Mouse (Mus musculus) erythroblast, embryonic 14.5 days (primary cell): Measurements from ENCODE around the gene Ifngr2. TPM values are rescaled to one million over a fixed set of nuclear protein-coding genes. Genes with fewer than 3 reads are reported as not detected.

Source experiments
- H3K27me3 ChIP-seq: 2 replicates; pipeline ENCODE4 v1.6.1; 2012; ENCODE audit warnings: inconsistent platforms; ENCODE audit not compliant: control insufficient read depth
- H3K36me3 ChIP-seq: 2 replicates; pipeline ENCODE4 v1.6.1; 2012; ENCODE audit warnings: mild to moderate bottlenecking, inconsistent platforms; ENCODE audit not compliant: control insufficient read depth
- H3K4me1 ChIP-seq: 2 replicates; pipeline ENCODE4 v1.6.1; 2012; ENCODE audit warnings: inconsistent platforms; ENCODE audit not compliant: control insufficient read depth
- H3K4me3 ChIP-seq: replicated peaks from 2 replicates; pipeline ENCODE3; 2012; ENCODE audit warnings: moderate library complexity, mild to moderate bottlenecking, inconsistent platforms
- H3K9me3 ChIP-seq: 2 replicates; pipeline ENCODE4 v1.6.1; 2012; ENCODE audit warnings: low read length, inconsistent platforms, mixed read lengths; ENCODE audit not compliant: control insufficient read depth
- GATA1 ChIP-seq: IDR thresholded peaks from 2 replicates; pipeline ENCODE4 v1.6.1; 2012; ENCODE audit warnings: low read length, inconsistent platforms, mixed read lengths
- TAL1 ChIP-seq: IDR thresholded peaks from 3 replicates; pipeline ENCODE4 v1.6.1; 2012; ENCODE audit warnings: low read length, inconsistent platforms, mixed read lengths
- polyA plus RNA-seq: library from polyadenylated mRNA; stranded (reverse); fragments of >175 nt; gene quantifications from 2 replicates; pipeline ENCODE4 v1.2.3, GENCODE M21; 2012

Ifngr2 gene
- polyA plus RNA-seq, 1 experiment, result 0.28 TPM

GRCm38 (mm10) chr16:91568960-91569359 is 22.1 kb downstream of the Ifngr2 start:
- no peak overlapping the region for H3K4me3 ChIP-seq
- peaks cover 7% of the 10 kb centered on the region for H3K36me3 ChIP-seq
- TF ChIP-seq TAL1 (no peak), GATA1 (no peak)
- peaks cover 8% of the 10 kb centered on the region; the same call in 1 of the 2 replicates for H3K27me3 ChIP-seq
- H3K9me3 ChIP-seq, result no peaks in the 10 kb centered on the region
- H3K4me1 ChIP-seq, result peaks cover 24% of the 10 kb centered on the region

- H3K27me3 ChIP-seq, result peaks cover 8% of the 10 kb centered on the region; the same call in 1 of the 2 replicates
- TF ChIP-seq GATA1 (no peak), TAL1 (no peak)
- H3K9me3 ChIP-seq, result no peaks in the 10 kb centered on the region
- no peak overlapping the region for H3K4me3 ChIP-seq
- H3K4me1 ChIP-seq, result peaks cover 4% of the 10 kb centered on the region
- no peaks in the 10 kb centered on the region for H3K36me3 ChIP-seq
These were observed 24.2 kb downstream of the Ifngr2 start for GRCm38 (mm10) chr16:91571105-91571504.

- peaks cover 2% of the 10 kb centered on the region for H3K4me1 ChIP-seq
- TF ChIP-seq GATA1, result no peak
- no peak for TF ChIP-seq TAL1
These were observed 28.3 kb downstream of the Ifngr2 start for GRCm38 (mm10) chr16:91575151-91575550.

GRCm38 (mm10) chr16:91578980-91579720 is 32.3 kb downstream of the Ifngr2 start:
- no peak for TF ChIP-seq TAL1
- no peak for TF ChIP-seq GATA1

More at GRCm38 (mm10) chr16:91575151-91575550, 28.3 kb downstream of the Ifngr2 start:
- H3K9me3 ChIP-seq, result no peaks in the 10 kb centered on the region
- peaks cover 6% of the 10 kb centered on the region; the same call in 1 of the 2 replicates for H3K27me3 ChIP-seq
- no peak overlapping the region for H3K4me3 ChIP-seq
- no peaks in the 10 kb centered on the region for H3K36me3 ChIP-seq

GRCm38 (mm10) chr16:91582307-91582706 is 35.4 kb downstream of the Ifngr2 start:
- H3K36me3 ChIP-seq, result peaks cover 3% of the 10 kb centered on the region; the same call in 1 of the 2 replicates
- TF ChIP-seq TAL1, result no peak
- no peak for TF ChIP-seq GATA1

More at GRCm38 (mm10) chr16:91578980-91579720, 32.3 kb downstream of the Ifngr2 start:
- H3K9me3 ChIP-seq, result no peaks in the 10 kb centered on the region
- H3K4me1 ChIP-seq, result peaks cover 2% of the 10 kb centered on the region
- H3K36me3 ChIP-seq, result peaks cover 3% of the 10 kb centered on the region; the same call in 1 of the 2 replicates
- no peaks in the 10 kb centered on the region for H3K27me3 ChIP-seq
- H3K4me3 ChIP-seq, result no peak overlapping the region

GRCm38 (mm10) chr16:91585617-91586016 is 38.7 kb downstream of the Ifngr2 start:
- Histone ChIP-seq H3K36me3 (peaks cover 3% of the 10 kb centered on the region; the same call in 1 of the 2 replicates), H3K4me1 (peaks cover 11% of the 10 kb centered on the region), H3K27me3 (peaks cover 2% of the 10 kb centered on the region; the same call in 1 of the 2 replicates), H3K9me3 (no peaks in the 10 kb centered on the region), H3K4me3 (no peak overlapping the region)
- TF ChIP-seq TAL1 (no peak), GATA1 (no peak)

More at GRCm38 (mm10) chr16:91582307-91582706, 35.4 kb downstream of the Ifngr2 start:
- no peaks in the 10 kb centered on the region for H3K9me3 ChIP-seq
- H3K27me3 ChIP-seq, result no peaks in the 10 kb centered on the region
- H3K4me1 ChIP-seq, result peaks cover 2% of the 10 kb centered on the region
- no peak overlapping the region for H3K4me3 ChIP-seq

GRCm38 (mm10) chr16:91586244-91586643 is 39.4 kb downstream of the Ifngr2 start:
- Histone ChIP-seq H3K4me1 (peaks cover 11% of the 10 kb centered on the region), H3K9me3 (no peaks in the 10 kb centered on the region), H3K4me3 (no peak overlapping the region), H3K27me3 (peaks cover 3% of the 10 kb centered on the region; the same call in 1 of the 2 replicates), H3K36me3 (peaks cover under 1% of the 10 kb centered on the region; the same call in 1 of the 2 replicates)
- TF ChIP-seq TAL1 (no peak), GATA1 (no peak)

- Histone ChIP-seq H3K4me3 (no peak overlapping the region), H3K9me3 (no peaks in the 10 kb centered on the region), H3K4me1 (peaks cover 11% of the 10 kb centered on the region), H3K36me3 (no peaks in the 10 kb centered on the region), H3K27me3 (peaks cover 4% of the 10 kb centered on the region; the same call in 1 of the 2 replicates)
- TF ChIP-seq TAL1 (no peak), GATA1 (no peak)
These were observed 41.0 kb downstream of the Ifngr2 start for GRCm38 (mm10) chr16:91587730-91588453.

GRCm38 (mm10) chr16:91588703-91589102 is 41.8 kb downstream of the Ifngr2 start:
- H3K9me3 ChIP-seq, result no peaks in the 10 kb centered on the region
- TF ChIP-seq TAL1 (no peak), GATA1 (no peak)
- no peaks in the 10 kb centered on the region for H3K36me3 ChIP-seq
- no peak overlapping the region for H3K4me3 ChIP-seq
- H3K27me3 ChIP-seq, result peaks cover 4% of the 10 kb centered on the region; the same call in 1 of the 2 replicates
- H3K4me1 ChIP-seq, result peaks cover 11% of the 10 kb centered on the region
